Mouse (Mus musculus) testis, adult 2 months (tissue): Measurements from ENCODE around the gene Clic4.

ENCODE experiments used
- CTCF ChIP-seq: fragments of 200-500 bp; IDR thresholded peaks from 2 replicates; pipeline ENCODE4 v1.5.1; 2012; ENCODE audit warnings: low read depth, mild to moderate bottlenecking, inconsistent platforms, low read length, moderate library complexity; ENCODE audit not compliant: control insufficient read depth, insufficient read depth, insufficient replicate concordance
- POLR2A ChIP-seq: fragments of 200-500 bp; IDR thresholded peaks from 2 replicates; pipeline ENCODE4 v1.6.1; 2012; ENCODE audit warnings: low read depth, mild to moderate bottlenecking, inconsistent platforms, low read length, moderate library complexity; ENCODE audit not compliant: control insufficient read depth

DNA sequence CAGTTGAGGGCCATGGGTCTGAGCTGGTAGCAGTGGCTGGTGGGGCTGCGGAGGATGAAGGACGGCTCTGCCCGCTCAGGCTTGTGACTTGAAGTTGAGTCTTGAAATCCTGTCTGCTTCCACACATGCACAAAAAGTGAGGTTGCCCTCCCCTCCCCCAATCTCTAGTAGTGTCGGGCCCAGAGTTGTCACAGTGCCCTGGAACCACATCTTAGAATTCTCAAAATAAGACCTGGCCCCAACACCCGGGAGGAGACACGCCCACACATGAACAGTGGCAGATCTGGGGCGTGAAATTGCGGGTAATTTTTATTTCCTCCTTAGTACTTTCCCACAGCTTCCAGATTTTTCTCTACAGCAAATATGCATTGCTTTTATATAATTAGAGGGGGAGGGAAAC, 74.8 kb downstream of the Clic4 start:
- TF ChIP-seq POLR2A (no peak), CTCF (no peak)
